Mouse (Mus musculus) bone marrow, adult 2 months (tissue): ENCODE results near the gene Gm9745. TPM values are rescaled to one million over a fixed set of nuclear protein-coding genes. Genes with fewer than 3 reads are reported as not detected.
"Not testable (repeated sequence)": the region's sequence is repeated elsewhere in the genome, so short reads cannot be mapped to it uniquely, and the experiment has no call there.

ENCODE experiments used
- H3K27ac ChIP-seq: fragments of 200-500 bp; 2 replicates; pipeline ENCODE4 v1.5.1; 2012; ENCODE audit warnings: low read depth, mild to moderate bottlenecking, control low read depth, inconsistent platforms, low read length; ENCODE audit not compliant: control insufficient read depth, poor library complexity, insufficient read depth
- H3K4me1 ChIP-seq: fragments of 200-500 bp; 2 replicates; pipeline ENCODE4 v1.6.1; 2011; ENCODE audit warnings: low read length; ENCODE audit not compliant: control insufficient read depth, insufficient read depth
- H3K4me3 ChIP-seq: fragments of 200-500 bp; replicated peaks from 2 replicates; pipeline ENCODE3; 2011; ENCODE audit warnings: mild to moderate bottlenecking, low read depth, low read length, control low read depth; ENCODE audit not compliant: control insufficient read depth
- CTCF ChIP-seq: fragments of 200-500 bp; IDR thresholded peaks from 2 replicates; pipeline ENCODE4 v1.5.1; 2011; ENCODE audit warnings: low read length, control low read depth; ENCODE audit not compliant: control insufficient read depth, insufficient read depth
- POLR2A ChIP-seq: fragments of 200-500 bp; IDR thresholded peaks from 2 replicates; pipeline ENCODE4 v1.6.1; 2011; ENCODE audit warnings: low read depth, mild to moderate bottlenecking, control low read depth, low read length, borderline replicate concordance; ENCODE audit not compliant: control insufficient read depth
- WGBS: fragments of 180-500 bp; shearing (Covaris S2); methylation state at CpG from one replicate; pipeline ENCODE4 v1.1.7; 2018; 5-methylcytosine and 5-hydroxymethylcytosine counted together
- polyA plus RNA-seq: library from polyadenylated mRNA; stranded (reverse); fragments of >200 nt; gene quantifications from 2 replicates; pipeline ENCODE4 v1.2.4, GENCODE M21; 2011; ENCODE audit warnings: low replicate concordance; ENCODE audit not compliant: missing spikeins, insufficient read depth, insufficient read length

The Gm9745 gene
- polyA plus RNA-seq, 1 experiment: not detected

GRCm38 (mm10) chr13:8933499-8933898, 14.5 kb downstream of the Gm9745 start:
- Histone ChIP-seq H3K27ac (no peak overlapping the region), H3K4me1 (no peaks in the 10 kb centered on the region), H3K4me3 (no peak overlapping the region)
- WGBS: 41% methylated on average over 2 of the region's 2 CpGs
- TF ChIP-seq CTCF (no peak), POLR2A (no peak)

GRCm38 (mm10) chr13:8913890-8914289, 34.1 kb downstream of the Gm9745 start:
- not testable (repeated sequence) for H3K4me3 ChIP-seq, H3K4me1 ChIP-seq, H3K27ac ChIP-seq
- WGBS: 90% methylated on average over 8 of the region's 8 CpGs

GRCm38 (mm10) chr13:8905986-8906385, 42.0 kb downstream of the Gm9745 start:
- H3K4me3 ChIP-seq, H3K4me1 ChIP-seq, H3K27ac ChIP-seq: not testable (repeated sequence)
- 78% methylated on average over 2 of the region's 2 CpGs for WGBS

Other genes with a start within 250 kb of the Gm9745 start
- gene Wdr37, start 76.3 kb downstream of the Gm9745 start, polyA plus RNA-seq: 8.1 and 14.8 TPM in 2 replicates
- 12.9 and 25.7 TPM in 2 replicates for gene Idi1, start 62.7 kb downstream of the Gm9745 start, polyA plus RNA-seq
- gene Idi2, start 4.6 kb upstream of the Gm9745 start, polyA plus RNA-seq: not detected in 2 replicates
- gene Gtpbp4, start 47.9 kb upstream of the Gm9745 start, polyA plus RNA-seq: 20.2 and 35.7 TPM in 2 replicates
- 27.8 and 39.2 TPM in 2 replicates for gene Larp4b, start 145.7 kb upstream of the Gm9745 start, polyA plus RNA-seq